Mouse (Mus musculus) granulocyte monocyte progenitor cell, adult 5-6 weeks (primary cell): ENCODE results near the gene Cabp1. TPM values are rescaled to one million over a fixed set of nuclear protein-coding genes. Genes with fewer than 3 reads are reported as not detected.

Source experiments
- ATAC-seq: replicated peaks from 2 replicates; pipeline ENCODE4 v1.8.0; 2016; ENCODE audit warnings: mild to moderate bottlenecking, moderate TSS enrichment, inconsistent platforms; ENCODE audit not compliant: poor library complexity, severe bottlenecking
- total RNA-seq, 2 experiments: library from RNA; stranded (forward) in 1 of 2; stranded (reverse) in 1 of 2; fragments of 200-712, 200-1000 nt in 1 of 2; fragments of >200 nt in 1 of 2; fragmentation: Nextera tagmentation in 1 of 2; gene quantifications; 2 replicates each; pipeline ENCODE4 v1.2.3; 2014 to 2017

Cabp1 gene
- total RNA-seq, 2 experiments from 2014 or later: not detected

DNA sequence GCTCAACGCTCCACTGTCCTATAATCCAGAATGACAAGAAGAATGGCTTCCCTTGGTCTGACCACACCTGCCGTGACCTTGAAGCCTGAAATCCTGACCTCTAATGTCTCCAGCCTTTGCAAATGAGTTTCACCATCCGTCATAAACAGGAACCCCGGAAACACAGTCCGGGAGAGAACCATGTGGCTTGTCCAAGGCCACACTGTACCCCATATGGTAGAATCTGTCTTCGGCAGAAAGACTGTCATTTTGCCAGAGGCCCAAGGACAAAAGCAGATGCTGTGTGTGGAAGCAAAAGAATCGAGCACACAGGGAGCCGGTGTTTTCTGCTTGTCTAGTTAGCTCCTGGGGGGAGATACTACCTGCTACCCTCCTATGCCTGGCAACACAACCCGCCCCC is 18.3 kb upstream of the Cabp1 start:
- ATAC-seq: no peak

DNA sequence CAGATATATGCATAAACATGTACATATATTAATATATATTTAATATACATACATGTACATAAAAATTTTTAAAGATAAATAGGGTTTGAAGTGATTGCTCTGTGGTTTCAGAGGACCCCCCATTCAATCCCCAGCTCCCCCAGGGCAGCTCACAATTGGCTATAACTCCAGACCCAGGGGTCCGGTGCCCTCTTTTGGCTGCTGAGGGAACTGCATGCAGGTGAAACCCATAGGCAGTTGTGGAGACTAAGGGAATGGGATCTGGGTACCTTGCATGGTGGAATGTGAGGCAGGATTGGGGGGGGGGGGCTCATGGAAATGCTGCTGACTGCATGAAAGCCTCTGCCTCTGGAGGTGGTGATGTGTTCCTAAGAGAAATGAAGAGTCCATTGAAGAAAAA is 16.2 kb upstream of the Cabp1 start:
- peak; percentile 56; the same call in 1 of the 2 replicates for ATAC-seq

DNA sequence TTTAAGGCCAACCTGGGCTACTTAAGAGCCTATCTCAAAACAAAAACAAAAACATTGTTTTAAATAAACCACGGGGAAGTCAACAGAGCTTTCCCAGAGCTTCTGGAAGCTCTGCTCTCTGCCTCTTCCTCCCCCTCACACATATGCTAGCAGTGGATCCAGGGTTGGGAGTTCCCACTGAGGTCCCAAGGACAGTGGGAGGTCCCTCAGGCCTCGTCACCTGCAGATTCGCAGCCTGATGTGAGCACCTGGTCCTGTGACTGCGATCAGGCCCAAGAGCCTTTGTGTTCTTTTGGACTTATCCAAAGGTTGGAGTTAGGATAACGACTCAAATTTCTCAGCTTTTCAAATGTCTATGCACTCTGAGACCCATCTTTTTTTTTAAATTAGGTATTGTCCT is 14.4 kb upstream of the Cabp1 start:
- ATAC-seq: no peak

DNA sequence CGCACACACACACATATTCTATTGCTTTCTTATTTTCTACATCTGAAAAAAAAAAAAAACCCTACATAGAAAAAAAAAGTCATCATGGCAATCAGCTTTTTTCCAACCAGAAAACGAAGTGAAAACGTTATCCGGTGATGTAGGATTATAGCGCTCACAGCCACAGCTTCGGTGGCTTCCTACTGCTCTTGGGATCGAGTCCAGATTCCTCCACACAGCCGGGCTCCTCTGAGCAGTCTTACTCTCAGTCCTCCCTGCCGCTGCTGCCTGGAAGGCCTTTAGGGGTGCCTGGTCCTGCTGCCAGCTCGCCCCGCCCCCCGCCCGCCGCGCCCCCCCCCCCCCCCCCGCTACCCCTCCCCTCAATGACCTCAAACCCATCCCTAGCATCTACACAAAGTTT is 13.7 kb upstream of the Cabp1 start:
- no peak for ATAC-seq

DNA sequence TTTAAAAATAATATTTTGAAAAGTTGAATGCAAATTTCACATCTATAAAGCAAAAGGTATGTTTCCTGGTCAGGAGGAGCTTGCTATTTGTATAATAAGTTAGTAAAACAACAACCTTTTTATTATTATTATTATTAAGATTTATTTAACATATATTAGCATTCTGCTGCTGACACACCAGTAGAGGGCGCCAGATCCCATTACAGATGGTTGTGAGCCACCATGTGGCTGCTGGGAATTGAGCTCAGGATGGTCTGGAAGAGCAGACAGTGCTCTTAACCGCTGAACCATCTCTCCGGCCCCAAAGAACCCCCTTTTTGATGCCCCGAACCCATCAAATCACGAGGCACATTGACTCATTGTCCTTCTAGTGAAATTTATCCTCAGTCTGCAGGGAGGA is 13.1 kb upstream of the Cabp1 start:
- no peak for ATAC-seq

DNA sequence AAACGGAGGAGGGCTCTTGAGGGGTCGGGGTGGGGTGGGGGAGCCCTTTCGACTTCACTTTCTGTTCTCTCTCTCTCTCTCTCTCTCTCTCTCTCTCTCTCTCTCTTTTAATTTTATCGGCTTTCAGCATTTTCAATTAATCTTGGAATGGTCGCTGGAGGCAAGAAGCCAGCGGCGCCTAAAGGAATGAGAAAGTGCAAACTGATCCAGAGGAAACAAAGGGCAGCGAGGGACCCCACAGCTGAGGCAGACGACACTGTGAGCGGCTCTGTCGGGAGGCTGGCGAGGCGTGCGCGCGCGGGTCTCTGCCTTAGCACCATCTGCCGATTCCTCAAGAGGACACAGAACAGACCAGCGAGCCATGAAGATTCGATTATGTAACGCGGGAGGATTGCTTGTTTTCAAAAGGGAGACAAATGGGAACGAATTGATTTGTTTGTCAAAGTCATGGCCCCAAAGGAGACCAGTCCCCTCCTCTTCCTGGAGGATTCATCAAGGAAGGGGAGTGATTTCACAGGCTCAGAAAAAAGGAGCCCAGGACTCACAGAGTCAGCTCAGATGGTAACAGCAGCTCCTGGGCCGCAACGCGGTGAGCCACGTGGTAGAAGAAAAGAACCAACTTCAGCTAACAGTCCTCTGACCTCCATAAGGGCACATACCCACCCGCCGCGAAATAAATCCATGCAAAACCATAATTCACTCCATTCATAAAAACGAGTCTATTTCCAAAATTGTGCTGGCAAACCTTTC is 10.6 kb upstream of the Cabp1 start:
- peak; percentile 48; the same call in 1 of the 2 replicates for ATAC-seq

DNA sequence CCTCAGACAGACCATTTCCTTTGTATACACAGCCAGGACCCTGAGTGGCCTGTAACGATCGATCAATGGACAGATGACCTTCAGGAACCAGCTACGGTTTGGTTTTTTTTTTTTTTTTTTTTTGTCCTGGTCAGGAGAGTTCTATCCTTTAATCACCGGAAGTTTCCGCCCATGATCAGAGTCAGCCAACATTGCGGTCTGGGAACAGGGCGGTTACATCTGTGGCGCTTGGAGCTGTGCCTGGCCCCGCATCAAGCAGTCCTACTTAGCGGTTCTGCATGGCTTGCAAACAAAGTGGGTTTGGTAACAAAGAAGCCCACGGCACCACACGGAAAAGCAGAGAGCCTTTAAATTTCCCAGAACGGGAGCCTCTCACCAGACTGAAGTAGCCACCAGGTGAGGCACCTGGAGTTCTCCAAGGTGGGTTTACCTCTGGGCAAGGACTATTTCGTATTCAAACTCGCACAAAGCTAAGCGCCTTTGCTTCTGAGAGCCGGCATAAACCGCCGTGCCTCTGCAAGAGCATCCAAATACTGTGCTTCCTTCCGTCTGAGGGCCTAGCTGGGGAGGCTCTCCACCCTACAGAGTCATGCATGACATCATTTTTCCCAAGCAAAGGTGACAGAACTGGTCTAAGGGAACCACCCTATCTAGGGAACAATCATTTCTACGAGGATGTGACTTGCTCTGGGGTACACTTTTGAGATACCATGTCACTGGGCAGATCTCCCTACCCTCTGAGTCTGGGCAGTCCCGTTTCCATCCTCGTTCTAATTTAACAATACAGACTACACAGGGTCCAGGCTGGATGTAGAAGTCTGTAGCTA is 9.8 kb upstream of the Cabp1 start:
- no peak; the same call in 1 of the 2 replicates for ATAC-seq

DNA sequence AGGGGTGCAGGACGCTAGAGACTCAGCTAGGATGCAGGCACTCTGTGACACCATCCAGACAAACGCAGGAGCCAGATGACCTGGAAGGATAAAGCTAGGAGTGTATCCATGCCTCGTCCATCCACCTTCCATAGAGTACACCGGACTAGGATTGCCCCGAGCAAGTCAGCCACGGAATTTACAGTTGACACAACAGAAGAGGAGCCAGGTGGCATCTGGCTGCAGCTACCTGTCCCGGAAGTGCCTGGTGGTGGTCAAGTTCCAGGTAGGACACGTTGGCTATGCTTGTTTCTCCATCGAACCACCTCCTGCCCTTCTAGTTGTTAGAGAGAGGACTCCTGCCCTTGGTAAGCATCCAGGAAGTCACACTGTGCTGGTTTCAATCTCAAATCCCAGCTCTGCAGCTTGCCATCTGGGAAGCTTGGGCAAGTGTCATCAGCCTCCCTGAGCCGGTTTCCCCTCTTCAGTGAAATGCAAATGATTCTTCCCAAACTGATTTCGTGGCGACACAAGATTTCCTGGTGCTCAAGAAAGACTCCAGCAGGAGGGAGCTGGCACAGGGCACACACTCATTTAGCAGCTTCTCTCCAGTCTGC is 543 bp upstream of the Cabp1 start:
- no peak for ATAC-seq

DNA sequence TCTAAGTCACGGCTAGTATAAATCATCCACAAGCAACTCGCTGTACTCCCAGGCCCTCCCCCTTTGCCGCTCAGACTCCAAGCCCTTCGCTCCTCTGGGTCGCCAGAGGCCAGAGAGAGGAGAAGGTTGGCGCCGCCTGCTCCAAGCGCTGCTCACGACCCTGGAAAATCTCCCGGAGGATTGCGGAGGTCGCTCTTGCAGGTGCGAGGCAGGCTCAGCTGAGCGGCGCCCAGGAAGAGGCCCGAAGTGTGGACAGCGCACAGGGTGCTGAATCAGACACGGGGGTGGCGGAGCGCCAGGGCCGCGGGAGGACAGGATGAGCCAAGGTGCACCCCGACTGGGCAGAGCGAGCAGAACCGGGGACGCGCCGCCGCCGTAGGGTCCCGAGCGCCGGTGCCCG is 955 bp downstream of the Cabp1 start:
- ATAC-seq: peak; percentile 48

DNA sequence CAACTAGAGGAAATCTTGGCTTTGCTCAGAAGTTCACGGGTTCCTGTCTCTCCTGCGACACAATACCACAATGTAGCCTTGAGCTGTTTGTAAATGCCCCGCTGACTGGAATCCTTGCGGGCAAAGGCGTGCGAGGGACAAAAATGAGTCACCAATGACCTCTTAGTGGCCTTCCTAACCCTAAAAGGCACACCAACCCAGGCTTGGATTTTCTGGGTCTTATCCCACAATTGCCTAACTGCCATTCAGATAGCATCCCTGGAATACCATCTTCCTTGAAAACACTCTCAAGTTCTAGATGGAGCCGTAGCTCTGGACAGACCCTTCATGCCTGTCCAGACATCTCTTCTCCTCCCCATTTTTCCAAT is 1.4 kb downstream of the Cabp1 start:
- ATAC-seq: no peak

DNA sequence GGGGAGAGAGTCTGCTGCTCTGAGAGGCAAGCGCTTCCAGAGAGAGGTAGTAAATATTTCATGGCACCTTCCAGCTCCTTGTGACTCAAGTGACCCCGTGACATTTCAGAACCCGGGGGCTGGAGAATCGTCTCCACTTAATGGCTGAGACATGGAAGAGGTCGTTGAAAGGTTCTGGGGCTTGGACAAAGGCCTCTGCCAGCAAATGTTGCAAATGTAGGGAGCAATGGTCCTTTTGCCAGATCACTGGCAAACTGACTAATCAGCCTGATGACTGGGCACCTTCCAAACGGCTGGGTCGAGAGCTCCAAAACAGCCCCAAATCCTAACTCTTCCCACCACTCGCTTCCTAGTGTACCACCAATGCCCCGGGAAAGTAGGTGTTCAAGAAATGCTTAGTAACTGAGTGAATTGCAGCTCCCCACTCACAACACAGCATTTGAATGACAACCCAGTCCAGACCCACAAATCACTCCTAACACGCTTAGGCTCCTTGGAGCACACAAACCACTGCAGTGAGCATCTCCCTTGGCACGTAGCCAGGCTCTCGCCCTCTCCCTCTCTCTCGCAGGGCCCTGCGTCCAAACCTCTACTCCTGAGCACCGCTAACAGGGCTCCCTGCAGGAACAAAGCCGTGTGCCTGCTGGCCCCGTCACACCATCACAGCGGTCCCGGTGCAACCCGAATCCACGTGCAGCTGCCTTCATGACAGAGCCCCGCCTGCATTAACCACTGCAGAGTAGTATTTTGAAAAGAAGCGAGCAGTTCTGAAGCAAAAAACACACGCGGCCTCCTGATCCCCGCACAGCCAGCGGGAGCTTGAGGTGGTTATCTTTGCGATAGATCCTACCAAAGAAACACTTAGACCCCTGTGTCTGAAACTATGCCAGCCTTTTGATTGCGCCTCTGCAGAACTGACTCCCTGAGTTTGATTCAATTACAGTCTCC is 2.0 kb downstream of the Cabp1 start:
- ATAC-seq: no peak

DNA sequence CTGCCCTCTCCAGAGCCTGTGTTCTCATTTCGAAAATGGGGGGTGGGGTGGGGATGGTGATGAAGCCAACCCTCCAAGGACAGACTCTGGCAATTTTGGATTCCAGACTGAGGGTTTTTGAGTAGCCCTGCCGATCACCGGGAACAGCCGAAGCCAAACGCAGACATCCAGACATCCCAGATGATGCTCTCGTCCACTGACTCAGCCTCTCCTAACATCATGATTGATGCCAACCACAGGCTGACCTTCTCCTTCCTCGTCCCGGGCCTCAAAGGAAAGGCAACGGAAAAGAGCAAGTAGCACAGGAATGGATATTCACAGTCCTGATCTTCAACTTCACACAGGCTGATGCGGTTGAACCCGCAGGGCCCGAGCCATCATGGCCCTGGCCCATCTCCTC is 4.1 kb downstream of the Cabp1 start:
- no peak for ATAC-seq

DNA sequence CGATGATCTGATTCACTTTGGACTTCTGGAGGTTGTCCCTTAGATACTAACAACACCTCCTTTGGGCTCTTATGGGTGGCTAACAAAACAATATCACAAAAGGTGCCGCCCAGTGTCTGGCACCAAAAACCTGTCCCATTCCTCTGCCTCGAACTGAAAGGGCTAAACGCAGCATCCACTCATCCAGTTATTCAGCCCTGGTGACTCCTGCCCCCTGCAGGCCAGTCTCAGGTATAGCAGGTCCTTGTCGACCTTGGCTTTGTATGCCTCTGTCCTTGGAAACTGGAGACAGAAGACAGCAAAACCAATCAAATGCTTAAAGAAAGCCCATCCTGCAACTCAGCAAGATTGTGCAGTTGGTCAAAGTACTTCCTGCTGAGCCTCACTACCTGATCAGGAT is 5.4 kb downstream of the Cabp1 start:
- no peak for ATAC-seq

DNA sequence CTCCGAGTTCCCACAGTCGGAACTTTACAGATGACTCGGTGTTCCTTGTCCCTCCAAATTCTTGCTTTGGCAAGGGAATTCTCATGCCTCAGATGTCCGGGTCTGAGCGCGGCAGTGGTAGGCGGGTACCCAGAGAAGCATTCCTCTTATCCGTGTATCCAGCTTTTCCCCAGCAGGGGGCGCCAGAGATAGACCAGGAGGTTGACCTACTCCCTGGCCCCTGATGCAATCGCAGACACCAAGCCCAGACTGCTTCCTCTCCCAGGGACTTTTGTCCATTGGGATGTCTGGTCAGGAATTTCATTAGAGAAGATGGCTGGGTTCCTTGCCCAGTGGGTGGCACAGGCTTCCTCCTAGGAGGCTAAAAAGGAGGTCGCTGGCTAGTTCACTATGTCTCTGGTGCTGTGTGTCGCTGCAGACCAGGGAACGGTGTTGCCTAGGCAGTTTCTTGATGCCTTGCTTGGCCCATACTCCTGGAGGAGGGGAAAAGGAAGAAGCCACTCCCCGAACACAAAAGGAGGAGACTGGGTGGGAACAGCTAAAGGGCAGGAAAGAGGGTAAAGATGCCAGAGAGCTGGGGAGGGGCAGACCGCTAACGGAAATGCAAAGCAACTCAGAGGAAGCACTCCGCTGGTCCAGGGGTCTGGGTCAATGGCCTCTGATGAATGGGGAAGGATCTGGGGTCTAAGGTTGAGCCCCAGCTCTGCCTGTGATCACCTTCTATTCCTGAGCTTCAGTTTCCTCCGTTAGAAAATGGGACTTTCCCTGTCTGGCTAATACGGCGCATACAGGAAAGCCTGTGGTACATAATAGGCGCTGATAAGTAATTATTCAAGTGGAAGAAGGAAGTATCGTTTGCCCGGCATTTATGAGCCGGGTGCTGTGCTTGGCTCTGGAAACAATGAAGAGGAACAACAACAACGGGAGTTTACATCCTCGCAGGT is 6.7 kb downstream of the Cabp1 start:
- peak; percentile 78 for ATAC-seq

DNA sequence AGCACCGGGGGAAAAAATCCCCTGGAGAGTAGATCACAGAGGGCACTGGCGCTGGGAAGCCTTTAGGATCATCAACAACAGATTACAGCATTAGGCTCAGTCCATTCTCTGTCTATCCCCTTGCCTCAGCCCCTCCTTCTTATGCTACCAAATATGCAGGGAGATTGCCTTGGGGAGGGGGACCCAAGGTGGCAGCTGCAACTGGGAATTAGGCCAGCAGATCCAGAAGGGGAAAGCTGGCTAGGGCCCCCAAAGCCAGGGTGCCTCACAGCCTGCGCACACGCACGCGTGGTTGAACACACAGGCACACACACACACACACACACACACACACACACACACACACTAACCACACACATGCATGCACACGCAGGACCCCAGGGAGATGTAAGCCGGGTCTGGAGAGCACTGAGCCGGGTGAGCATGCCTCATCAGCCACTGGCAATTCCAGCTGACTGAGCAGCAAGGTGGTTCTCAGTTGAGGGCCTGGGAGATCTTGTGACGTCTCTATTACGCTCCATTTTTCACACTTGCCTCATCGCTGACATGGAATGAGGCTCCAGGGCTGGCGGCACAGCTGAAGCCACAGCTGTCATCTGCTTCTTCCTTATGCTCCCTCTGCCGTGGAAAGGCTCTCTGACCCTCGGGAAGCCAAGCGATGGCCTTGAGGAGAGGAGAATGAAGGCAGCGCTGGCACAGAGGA is 7.7 kb downstream of the Cabp1 start:
- ATAC-seq: no peak

DNA sequence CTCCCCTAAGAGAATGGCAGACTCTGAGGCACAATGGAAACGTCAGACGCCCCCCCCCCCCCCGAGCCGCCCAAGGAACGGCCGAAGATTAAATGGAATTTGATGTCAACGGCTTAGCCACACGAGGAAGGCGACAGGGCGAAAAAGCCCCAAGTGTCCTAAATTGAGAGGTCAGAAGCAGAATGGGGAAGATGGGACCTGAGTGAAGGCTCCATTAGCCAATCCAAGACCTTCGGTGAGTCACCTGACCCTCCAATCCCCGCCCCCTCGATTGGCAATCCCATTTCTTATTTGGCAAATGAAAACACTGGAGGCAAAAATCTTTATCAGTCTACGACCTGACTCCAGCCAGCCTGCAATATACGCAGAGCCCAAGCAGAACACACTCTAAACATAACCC is 9.5 kb downstream of the Cabp1 start:
- peak; percentile 31; the same call in 1 of the 2 replicates for ATAC-seq

DNA sequence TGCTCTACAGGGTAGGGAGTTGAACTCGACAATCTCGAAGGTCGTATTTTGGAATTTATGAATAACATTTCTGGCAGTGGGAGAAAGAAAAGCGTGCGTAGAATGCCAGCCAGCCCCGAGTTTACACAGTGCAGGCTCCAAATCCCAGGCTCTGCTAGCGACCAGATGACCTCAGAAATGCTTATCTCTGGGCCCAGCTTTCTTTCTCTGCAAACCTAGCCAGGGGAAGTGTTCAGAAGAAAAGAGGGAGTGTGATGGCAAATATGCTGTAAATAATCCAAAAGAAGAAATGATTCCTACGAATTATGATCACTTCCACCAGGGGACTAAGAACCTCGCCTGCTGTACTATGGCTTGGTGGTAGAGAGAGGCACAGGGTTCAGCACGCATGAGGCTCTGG is 10.7 kb downstream of the Cabp1 start:
- ATAC-seq: no peak

DNA sequence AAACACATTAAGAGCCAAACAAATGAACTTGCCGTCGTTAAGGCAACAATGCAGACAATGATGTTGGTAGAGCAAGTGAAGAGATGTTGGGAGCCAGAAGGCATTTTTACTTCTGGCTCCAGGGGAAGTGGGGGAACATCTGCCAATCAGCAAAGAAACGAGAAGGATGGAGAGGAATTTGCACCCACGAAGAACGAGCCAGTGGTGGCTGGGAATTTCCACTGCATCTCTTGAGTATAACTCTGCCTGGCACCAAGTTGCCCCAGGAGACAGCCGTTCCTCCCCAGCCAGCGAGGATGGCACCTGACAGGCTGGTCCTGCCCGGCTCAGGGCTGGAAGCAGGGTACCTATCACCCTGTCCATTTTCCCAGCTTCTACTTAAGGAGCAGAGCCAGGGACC is 11.3 kb downstream of the Cabp1 start:
- no peak for ATAC-seq
